Mouse (Mus musculus) liver (tissue): ENCODE data around the gene Olfr8.
"Not testable (repeated sequence)": the region's sequence is repeated elsewhere in the genome, so short reads cannot be mapped to it uniquely, and the experiment has no call there.

ENCODE experiments used
- DNase-seq: peaks from one replicate; pipeline ENCODE4 v3.0.0-alpha.2; 2020; ENCODE audit warnings: mixed read lengths

The Olfr8 gene

DNA sequence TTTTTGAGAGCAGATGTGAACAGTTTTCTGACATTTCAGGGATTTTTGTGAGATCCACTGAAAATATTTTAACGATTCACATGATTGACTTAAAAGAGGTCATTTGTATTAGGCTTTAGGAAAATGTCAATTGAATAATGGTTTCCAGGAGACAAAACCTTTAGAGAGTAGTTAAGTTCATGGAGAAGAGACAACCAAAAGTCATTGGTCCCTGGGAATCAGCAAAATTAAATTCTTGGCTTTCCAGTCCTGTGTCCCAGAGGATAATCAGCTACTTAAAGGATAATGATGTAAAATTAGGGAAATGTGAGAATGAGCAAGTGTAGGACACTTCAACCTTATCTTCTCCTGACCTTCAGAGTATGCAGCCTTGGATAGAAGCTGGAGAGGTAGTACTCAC is at the start of gene Olfr8:
Gene Olfr8, plus strand, starts transcription at position 301 of the 400 bp plus-strand sequence.
- DNase-seq: not testable (repeated sequence)

- not testable (repeated sequence) for DNase-seq
Observed at GRCm38 (mm10) chr10:78912871-78913270, 37.6 kb upstream of the Olfr8 start, which contains the start of gene Olfr1354. Olfr1354 (plus strand) TSS chr10:78913171.

GRCm38 (mm10) chr10:78963009-78963408 is 12.6 kb downstream of the Olfr8 start, which contains the start of gene Olfr1353:
Olfr1353 (plus strand) TSS chr10:78963309.
- DNase-seq: not testable (repeated sequence)

DNA sequence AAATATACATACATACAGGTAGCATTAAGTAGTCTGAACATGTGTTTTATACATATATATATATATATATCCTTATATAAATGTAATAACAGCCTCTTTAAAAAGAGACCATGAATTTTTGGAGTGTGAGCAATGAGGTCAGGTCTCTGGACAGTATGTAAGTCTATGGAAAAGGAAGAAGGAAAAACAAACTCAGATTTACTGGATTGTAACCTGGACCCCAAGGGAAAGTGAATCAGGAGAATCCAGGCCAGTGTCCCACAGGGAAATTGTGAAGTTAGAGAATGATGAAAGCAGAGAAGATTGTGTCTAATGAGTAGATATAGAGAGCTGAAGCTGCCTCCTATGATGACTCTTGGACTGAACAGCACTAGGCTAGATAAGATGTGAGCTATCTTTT is 30.3 kb downstream of the Olfr8 start, which contains the start of gene Olfr1352:
Gene Olfr1352, plus strand, starts transcription at position 301 of the 400 bp plus-strand sequence.
- DNase-seq: no peak
